Mouse (Mus musculus): Measurements from ENCODE around the gene Atf2. TPM values are rescaled to one million over a fixed set of nuclear protein-coding genes. Genes with fewer than 3 reads are reported as not detected.
A peak's percentile ranks its signal among the peaks of the same experiment; 100 is the strongest.
"Not testable (repeated sequence)": the region's sequence is repeated elsewhere in the genome, so short reads cannot be mapped to it uniquely, and the experiment has no call there.

Gene Atf2
- polyA plus RNA-seq, 1 experiment from 2014 or later, result 74.1 TPM

DNA sequence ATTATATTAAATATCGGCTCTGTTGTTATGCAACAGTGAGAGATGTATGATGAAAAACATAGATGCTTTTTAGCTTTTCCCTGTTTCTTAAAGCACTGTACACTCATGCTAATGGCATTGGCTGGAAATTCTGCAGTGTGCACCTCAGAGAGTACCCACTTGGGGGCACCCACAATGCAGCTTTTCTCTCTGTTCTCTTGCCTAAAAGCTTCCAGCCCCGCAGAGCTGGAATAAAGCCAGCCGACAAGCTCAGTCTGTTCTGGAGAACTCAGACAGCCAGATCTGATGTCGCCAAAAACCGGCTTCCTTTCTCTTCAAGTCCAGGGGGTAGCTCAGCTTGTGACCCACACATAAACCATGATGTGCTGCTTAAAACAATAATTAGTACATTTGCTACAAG lies 32.6 kb upstream of the Atf2 start:
- H3K4me1 ChIP-seq (ENCODE audit: insufficient read depth), result no peaks in the 10 kb centered on the region
- DNase-seq, result peak; percentile 96
- H3K9me3 ChIP-seq (ENCODE audit: low read depth, low read length), result no peaks in the 10 kb centered on the region
- H3K4me2 ChIP-seq, result no peak overlapping the region
- H3K9ac ChIP-seq, result no peak overlapping the region
- peak; percentile 67 for TF ChIP-seq CTCF (IDR thresholded peaks at IDR 0.05; ENCODE audit: low read depth)
- no peak overlapping the region for H3K27ac ChIP-seq (ENCODE audit: low read depth)
- ATAC-seq (ENCODE audit: insufficient read depth), result peak; percentile 87
- no peaks in the 10 kb centered on the region for H3K27me3 ChIP-seq (ENCODE audit: insufficient read depth, low read length)
- no peaks in the 10 kb centered on the region for H3K36me3 ChIP-seq (ENCODE audit: insufficient read depth)
- no peak overlapping the region for H3K4me3 ChIP-seq (ENCODE audit: low read depth, low read length)
- 14% methylated on average over 5 of the region's 5 CpGs for WGBS

DNA sequence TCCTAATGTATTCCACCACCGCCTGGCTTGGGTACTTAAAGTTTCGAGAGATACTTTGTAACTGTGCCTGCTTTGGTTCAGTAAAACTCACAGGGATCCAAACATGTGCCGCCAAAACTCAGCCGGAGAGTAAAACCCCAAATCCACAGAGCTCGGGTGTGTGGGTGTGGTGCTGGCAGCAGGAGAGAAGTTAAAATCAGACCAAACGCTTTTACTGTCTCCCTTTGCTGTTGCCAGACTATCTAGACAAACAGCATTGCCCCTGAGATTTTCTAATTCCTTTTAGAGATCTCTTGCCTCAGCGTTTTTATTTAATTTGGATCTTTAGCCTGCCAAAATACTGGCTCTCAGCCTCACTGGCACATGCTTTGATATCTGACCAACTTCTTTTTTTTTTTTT lies 27.2 kb upstream of the Atf2 start:
- peak; percentile 17 for DNase-seq

DNA sequence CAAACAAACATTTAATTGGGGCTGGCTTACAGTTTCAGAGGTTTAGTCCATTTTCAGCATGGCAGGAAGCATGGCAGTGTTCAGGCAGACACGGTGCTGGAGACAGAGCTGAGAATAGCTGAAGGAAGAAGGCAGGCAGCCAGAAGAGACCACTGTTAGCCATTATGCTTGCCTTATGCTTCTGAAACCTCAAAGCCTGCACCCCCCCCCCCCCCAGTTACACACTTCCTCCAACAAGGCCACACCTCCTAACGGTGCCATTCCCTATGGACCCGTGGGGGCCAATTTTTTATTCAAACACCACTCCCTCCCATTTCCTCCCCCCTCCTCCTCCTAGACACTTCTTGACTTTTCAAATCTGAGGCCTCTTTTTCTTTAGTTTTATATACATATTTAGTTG lies 19.8 kb upstream of the Atf2 start:
- Histone ChIP-seq H3K4me3 (ENCODE audit: low read depth, low read length) (no peak overlapping the region), H3K4me2 (no peak overlapping the region), H3K27ac (ENCODE audit: low read depth) (no peak overlapping the region), H3K9me3 (ENCODE audit: low read depth, low read length) (no peaks in the 10 kb centered on the region), H3K4me1 (ENCODE audit: insufficient read depth) (no peaks in the 10 kb centered on the region), H3K9ac (no peak overlapping the region), H3K36me3 (ENCODE audit: insufficient read depth) (peaks cover 25% of the 10 kb centered on the region), H3K27me3 (ENCODE audit: insufficient read depth, low read length) (no peaks in the 10 kb centered on the region)
- DNase-seq (no peak), ATAC-seq (ENCODE audit: insufficient read depth) (no peak)
- TF ChIP-seq CTCF (IDR thresholded peaks at IDR 0.05; ENCODE audit: low read depth), result no peak
- WGBS, result 60% methylated on average over 3 of the region's 3 CpGs

More for the DNA sequence above, 27.2 kb upstream of the Atf2 start:
- Histone ChIP-seq H3K4me1 (ENCODE audit: insufficient read depth) (no peaks in the 10 kb centered on the region), H3K36me3 (ENCODE audit: insufficient read depth) (no peaks in the 10 kb centered on the region), H3K9ac (no peak overlapping the region), H3K4me2 (no peak overlapping the region), H3K4me3 (ENCODE audit: low read depth, low read length) (no peak overlapping the region), H3K27me3 (ENCODE audit: insufficient read depth, low read length) (no peaks in the 10 kb centered on the region), H3K9me3 (ENCODE audit: low read depth, low read length) (no peaks in the 10 kb centered on the region), H3K27ac (ENCODE audit: low read depth) (no peak overlapping the region)
- no peak for TF ChIP-seq CTCF (IDR thresholded peaks at IDR 0.05; ENCODE audit: low read depth)
- no peak for ATAC-seq (ENCODE audit: insufficient read depth)
- 65% methylated on average over 7 of the region's 7 CpGs for WGBS

DNA sequence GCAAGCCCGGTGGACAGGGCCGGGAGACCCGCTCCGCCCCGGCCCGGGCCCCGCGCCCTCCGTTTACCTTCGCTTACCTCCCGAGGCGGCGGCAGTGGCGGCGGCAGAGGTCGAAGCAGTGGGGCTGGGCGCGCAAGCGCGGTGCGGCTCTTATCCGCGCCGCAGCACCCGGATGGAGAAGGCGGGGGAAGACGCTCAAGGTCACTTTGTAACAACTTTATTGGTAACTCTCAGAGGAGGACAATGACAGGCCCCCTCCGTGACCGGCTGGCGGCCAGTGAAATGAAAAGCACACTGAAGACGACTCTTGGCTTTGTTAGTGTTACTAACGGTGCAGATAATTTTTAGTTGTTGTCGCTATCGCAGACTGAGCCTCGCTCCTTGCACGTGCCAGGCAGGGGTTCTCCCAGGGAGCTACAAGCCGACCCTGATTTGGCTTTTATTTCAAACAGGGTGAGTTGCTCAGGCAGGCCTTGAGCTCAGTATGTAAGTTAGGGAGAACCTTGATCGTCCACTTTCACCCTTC lies 18.8 kb upstream of the Atf2 start, which contains the start of gene Atp5g3:
Atp5g3 (minus strand) TSS at position 152 of the 526 bp plus-strand sequence.
- H3K27me3 ChIP-seq (ENCODE audit: insufficient read depth, low read length), result no peaks in the 10 kb centered on the region
- no peaks in the 10 kb centered on the region for H3K4me1 ChIP-seq (ENCODE audit: insufficient read depth)
- no peaks in the 10 kb centered on the region for H3K9me3 ChIP-seq (ENCODE audit: low read depth, low read length)
- peaks cover 34% of the 10 kb centered on the region for H3K36me3 ChIP-seq (ENCODE audit: insufficient read depth)
- TF ChIP-seq CTCF (IDR thresholded peaks at IDR 0.05; ENCODE audit: low read depth), result no peak
- ATAC-seq (ENCODE audit: insufficient read depth) (peak; percentile 96), DNase-seq (peak; percentile 96)
- peak within 1 kb of the TSS; percentile 99 for H3K4me3 ChIP-seq (ENCODE audit: low read depth, low read length)
- WGBS, result under 1% methylated on average over 36 of the region's 38 CpGs
- H3K4me2 ChIP-seq, result peak within 1 kb of the TSS; percentile 74
- H3K27ac ChIP-seq (ENCODE audit: low read depth), result peak within 1 kb of the TSS; percentile 92
- peak within 1 kb of the TSS; percentile 100 for H3K9ac ChIP-seq

DNA sequence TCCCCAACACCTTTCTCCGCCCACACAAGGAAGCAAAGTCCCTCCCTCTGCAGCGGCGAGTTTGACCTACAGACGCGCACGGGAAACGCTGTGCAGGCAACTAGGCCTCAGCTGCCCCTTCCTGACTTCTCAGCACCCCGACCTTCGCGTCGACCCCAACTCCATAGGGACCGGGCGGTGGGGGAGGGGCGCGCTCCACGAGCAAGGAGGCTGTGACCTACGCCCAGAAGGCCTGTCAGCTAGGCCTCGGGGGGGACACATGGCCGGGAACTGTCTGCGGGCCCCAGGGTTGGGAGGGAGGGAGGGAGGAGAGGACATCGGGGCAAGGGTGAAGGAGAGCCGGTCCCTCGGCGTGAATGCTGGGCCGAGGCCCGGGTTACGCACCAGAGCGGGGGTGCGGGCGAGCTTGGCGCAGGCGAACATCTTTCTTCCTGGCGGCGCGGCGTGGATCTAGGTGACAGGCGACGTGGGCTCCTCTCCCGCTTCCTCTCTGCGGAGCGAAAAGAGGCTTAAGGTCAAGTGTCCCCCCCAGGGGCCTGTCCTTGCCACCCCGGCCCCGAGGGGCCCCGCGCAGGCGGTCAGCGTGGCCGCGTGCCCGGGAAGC lies 18.2 kb upstream of the Atf2 start:
- WGBS, result under 1% methylated on average over 35 of the region's 50 CpGs
- peak overlapping the region; percentile 74 for H3K4me2 ChIP-seq
- DNase-seq (peak; percentile 61), ATAC-seq (ENCODE audit: insufficient read depth) (peak; percentile 60)
- H3K27me3 ChIP-seq (ENCODE audit: insufficient read depth, low read length), result no peaks in the 10 kb centered on the region
- peak overlapping the region; percentile 100 for H3K9ac ChIP-seq
- peaks cover 34% of the 10 kb centered on the region for H3K36me3 ChIP-seq (ENCODE audit: insufficient read depth)
- H3K27ac ChIP-seq (ENCODE audit: low read depth), result peak overlapping the region; percentile 92
- H3K4me1 ChIP-seq (ENCODE audit: insufficient read depth), result no peaks in the 10 kb centered on the region
- H3K4me3 ChIP-seq (ENCODE audit: low read depth, low read length), result peak overlapping the region; percentile 99
- no peak for TF ChIP-seq CTCF (IDR thresholded peaks at IDR 0.05; ENCODE audit: low read depth)
- no peaks in the 10 kb centered on the region for H3K9me3 ChIP-seq (ENCODE audit: low read depth, low read length)

DNA sequence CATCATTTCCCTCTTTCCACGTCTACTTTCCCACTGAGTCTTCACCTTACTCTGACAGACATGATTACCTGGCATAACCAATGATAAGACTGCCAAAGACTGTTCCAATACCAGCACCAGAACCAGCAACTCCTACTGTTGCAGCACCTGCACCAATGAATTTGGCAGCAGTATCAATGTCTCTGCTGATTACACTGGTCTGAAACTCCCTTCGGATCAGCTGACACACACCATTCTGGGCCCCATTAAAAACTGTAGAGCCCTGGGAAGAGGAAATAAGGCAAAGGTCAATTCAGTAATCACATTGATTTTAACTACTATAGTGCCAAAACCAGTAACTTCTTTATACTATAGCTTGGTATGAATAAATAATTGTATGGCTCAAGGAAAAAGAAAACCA lies 16.7 kb upstream of the Atf2 start:
- TF ChIP-seq CTCF (IDR thresholded peaks at IDR 0.05; ENCODE audit: low read depth), result no peak
- no peak overlapping the region for H3K27ac ChIP-seq (ENCODE audit: low read depth)

DNA sequence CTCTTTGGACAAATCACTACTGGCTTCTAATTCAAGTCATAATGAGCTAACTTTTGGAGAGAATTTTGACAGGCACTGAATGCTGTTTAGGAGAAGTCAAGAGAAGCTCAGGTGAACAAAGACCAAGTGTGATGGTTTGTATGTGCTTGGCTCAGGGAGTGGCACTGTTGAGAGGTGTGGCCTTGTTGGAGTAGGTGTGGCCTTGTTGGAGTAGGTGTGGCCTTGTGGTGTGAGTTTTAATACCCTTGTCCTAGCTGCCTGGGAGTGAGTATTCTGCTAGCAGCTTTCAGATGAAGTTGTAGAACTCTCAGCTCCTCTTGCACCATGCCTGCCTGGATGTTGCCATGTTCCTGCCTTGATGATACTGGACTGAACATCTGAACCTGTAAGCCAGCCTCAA lies 12.2 kb upstream of the Atf2 start:
- not testable (repeated sequence) for H3K27me3 ChIP-seq (ENCODE audit: insufficient read depth, low read length); H3K9me3 ChIP-seq (ENCODE audit: low read depth, low read length); H3K4me2 ChIP-seq; H3K9ac ChIP-seq; H3K4me3 ChIP-seq (ENCODE audit: low read depth, low read length); H3K27ac ChIP-seq (ENCODE audit: low read depth); ATAC-seq (ENCODE audit: insufficient read depth); H3K4me1 ChIP-seq (ENCODE audit: insufficient read depth); DNase-seq
- peaks cover 34% of the 10 kb centered on the region for H3K36me3 ChIP-seq (ENCODE audit: insufficient read depth)

More for the DNA sequence above, 16.7 kb upstream of the Atf2 start:
- peaks cover 34% of the 10 kb centered on the region for H3K36me3 ChIP-seq (ENCODE audit: insufficient read depth)
- no peak for DNase-seq
- no peaks in the 10 kb centered on the region for H3K9me3 ChIP-seq (ENCODE audit: low read depth, low read length)
- no peak overlapping the region for H3K4me3 ChIP-seq (ENCODE audit: low read depth, low read length)
- WGBS, result 88% methylated on average over 2 of the region's 2 CpGs
- no peaks in the 10 kb centered on the region for H3K27me3 ChIP-seq (ENCODE audit: insufficient read depth, low read length)
- no peak for ATAC-seq (ENCODE audit: insufficient read depth)
- H3K4me1 ChIP-seq (ENCODE audit: insufficient read depth), result no peaks in the 10 kb centered on the region
- H3K4me2 ChIP-seq, result no peak overlapping the region
- H3K9ac ChIP-seq, result no peak overlapping the region

Data from lung, embryonic 14.5 days (tissue).